Mouse (Mus musculus) forebrain, postnatal 0 days (tissue): ENCODE data around the gene Mipep. TPM values are rescaled to one million over a fixed set of nuclear protein-coding genes. Genes with fewer than 3 reads are reported as not detected.

Source experiments
- ATAC-seq: fragments of 200-750 bp; cut with Nextera tagmentation; 2 replicates; pipeline ENCODE4 v1.8.0; 2017; ENCODE audit warnings: mild to moderate bottlenecking, moderate library complexity
- DNase-seq: peaks from one replicate; pipeline ENCODE4 v3.0.0-alpha.2; 2015
- H3K27ac ChIP-seq: fragments of 300-500 bp; sonication (generic); 2 replicates; pipeline ENCODE4 v1.5.1; 2014; ENCODE audit warnings: low read depth, mild to moderate bottlenecking, antibody characterized with exemption, low read length, moderate library complexity, mixed read lengths
- H3K27me3 ChIP-seq: fragments of 300-500 bp; sonication (generic); 2 replicates; pipeline ENCODE4 v1.6.1; 2014; ENCODE audit warnings: mild to moderate bottlenecking, low read length, mixed read lengths; ENCODE audit not compliant: insufficient read depth
- H3K36me3 ChIP-seq: fragments of 300-500 bp; sonication (generic); 2 replicates; pipeline ENCODE4 v1.6.1; 2014; ENCODE audit warnings: mild to moderate bottlenecking, moderate library complexity; ENCODE audit not compliant: insufficient read depth
- H3K4me1 ChIP-seq: fragments of 300-500 bp; sonication (generic); 2 replicates; pipeline ENCODE4 v1.6.1; 2014; ENCODE audit warnings: antibody characterized with exemption; ENCODE audit not compliant: insufficient read depth
- H3K4me2 ChIP-seq: fragments of 300-500 bp; sonication (generic); 2 replicates; pipeline ENCODE4 v1.6.1; 2014; ENCODE audit warnings: low read depth, mild to moderate bottlenecking, moderate library complexity
- H3K4me3 ChIP-seq: fragments of 300-500 bp; sonication (generic); 2 replicates; pipeline ENCODE4 v1.5.1; 2014; ENCODE audit warnings: low read depth, low read length, mixed read lengths
- H3K9ac ChIP-seq: fragments of 300-500 bp; sonication (generic); 2 replicates; pipeline ENCODE4 v1.6.1; 2014; ENCODE audit warnings: mild to moderate bottlenecking
- H3K9me3 ChIP-seq: fragments of 300-500 bp; sonication (generic); 2 replicates; pipeline ENCODE4 v1.6.1; 2016; ENCODE audit warnings: low read length
- CTCF ChIP-seq: sonication (generic); IDR thresholded peaks from 2 replicates; pipeline ENCODE4 v1.5.1; 2016; ENCODE audit warnings: antibody characterized with exemption, control low read depth, low read depth
- WGBS: fragments of 180-500 bp; shearing (Covaris S2); extraction: QIAGEN DNeasy Blood & Tissue Kit; methylation state at CpG from one replicate; pipeline ENCODE4 v1.1.7; 2014; 5-methylcytosine and 5-hydroxymethylcytosine counted together
- polyA plus RNA-seq: library from polyadenylated mRNA; unstranded; fragments of >200 nt; fragmentation: Nextera tagmentation; extraction: Ambion mirVana; gene quantifications from 2 replicates; pipeline ENCODE4 v1.2.1, GENCODE M21; 2015
- total RNA-seq: library from RNA; depleted of rRNA; stranded (reverse); fragments of >200 nt; gene quantifications from 2 replicates; pipeline ENCODE4 v1.2.3, GENCODE M21; 2014

Gene Mipep
- total and polyA plus RNA-seq, 2 experiments from 2014 or later, result 19.4 to 27.4 TPM

DNA sequence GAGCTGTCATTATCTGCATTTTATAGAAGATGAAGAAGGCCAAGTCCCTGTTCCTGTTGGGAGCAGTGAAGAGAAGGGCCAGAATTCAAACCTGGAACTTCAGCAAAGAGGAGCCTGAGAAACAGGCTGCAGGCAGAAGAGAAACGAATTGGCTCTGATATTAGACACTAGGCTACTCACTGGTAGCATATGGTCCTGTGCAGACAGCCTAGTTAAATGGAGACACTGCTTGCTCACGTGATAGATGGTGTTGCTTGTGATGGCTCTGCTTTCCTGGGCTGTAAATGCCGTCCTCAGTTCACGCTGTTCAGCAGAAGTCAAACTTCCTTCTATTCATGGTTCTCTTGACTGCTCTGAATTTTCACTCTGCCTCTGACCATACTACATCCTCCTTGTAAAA, 98.3 kb downstream of the Mipep start:
- ATAC-seq, result no peak
- no peaks in the 10 kb centered on the region for H3K9me3 ChIP-seq
- no peaks in the 10 kb centered on the region for H3K4me1 ChIP-seq
- 84% methylated on average over 4 of the region's 4 CpGs for WGBS
- TF ChIP-seq CTCF, result no peak
- H3K27ac ChIP-seq, result no peak overlapping the region
- no peak overlapping the region for H3K9ac ChIP-seq
- no peaks in the 10 kb centered on the region for H3K36me3 ChIP-seq
- H3K4me2 ChIP-seq, result no peak overlapping the region
- no peak for DNase-seq
- H3K27me3 ChIP-seq, result no peaks in the 10 kb centered on the region
- H3K4me3 ChIP-seq, result no peak overlapping the region

DNA sequence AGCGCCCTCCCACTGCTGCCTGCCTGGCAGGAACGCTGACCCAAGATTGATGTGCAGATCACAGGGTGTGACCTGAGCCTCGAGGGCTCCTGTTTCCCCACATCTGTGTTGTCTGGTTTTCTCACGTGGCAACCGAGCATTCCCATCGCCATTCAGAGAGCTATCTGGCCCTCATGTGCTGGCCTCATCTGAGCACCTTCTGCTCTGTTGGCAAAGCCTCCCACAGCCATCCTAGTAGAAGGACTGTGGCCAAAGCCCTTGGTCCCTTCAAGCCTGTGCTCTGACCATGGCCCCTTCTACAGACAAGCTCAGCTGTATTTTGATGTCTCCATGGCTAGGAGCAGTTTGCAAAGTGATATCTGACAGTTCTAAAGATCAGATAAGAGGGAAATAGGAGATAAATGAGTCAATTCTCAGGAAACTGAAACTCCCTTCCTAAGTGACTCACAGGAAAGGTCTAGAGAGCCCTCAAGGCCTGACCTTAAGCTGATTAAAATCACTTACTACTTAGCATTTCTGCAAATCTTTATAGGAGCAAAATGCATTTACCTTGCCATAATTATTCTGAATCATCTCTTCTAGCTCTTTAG, 101.1 kb downstream of the Mipep start:
- ATAC-seq (no peak), DNase-seq (no peak)
- Histone ChIP-seq H3K4me3 (no peak overlapping the region), H3K27me3 (no peaks in the 10 kb centered on the region), H3K36me3 (no peaks in the 10 kb centered on the region), H3K9ac (no peak overlapping the region), H3K4me1 (no peaks in the 10 kb centered on the region), H3K4me2 (no peak overlapping the region), H3K9me3 (no peaks in the 10 kb centered on the region), H3K27ac (no peak overlapping the region)
- WGBS, result 74% methylated on average over 6 of the region's 6 CpGs
- TF ChIP-seq CTCF, result no peak

DNA sequence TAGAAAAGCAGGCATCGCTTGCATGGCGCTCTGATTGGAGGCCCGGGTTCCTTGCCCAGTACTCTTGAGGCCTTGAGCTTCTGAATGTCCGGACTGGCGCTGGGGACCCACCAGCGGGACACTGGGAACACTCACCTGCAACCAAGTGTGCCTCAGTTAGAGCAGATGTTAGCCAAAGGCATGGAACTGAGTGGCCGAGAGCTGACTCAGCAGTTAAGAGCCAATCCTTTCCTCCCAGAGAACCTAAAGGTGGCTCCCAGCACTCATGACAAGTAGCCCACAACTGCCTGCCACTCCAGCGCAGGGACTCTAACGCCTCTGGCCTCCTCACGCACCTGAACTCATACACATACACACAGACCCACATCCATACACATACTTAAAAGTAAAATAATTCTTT, 109.5 kb downstream of the Mipep start:
- 91% methylated on average over 10 of the region's 10 CpGs for WGBS

DNA sequence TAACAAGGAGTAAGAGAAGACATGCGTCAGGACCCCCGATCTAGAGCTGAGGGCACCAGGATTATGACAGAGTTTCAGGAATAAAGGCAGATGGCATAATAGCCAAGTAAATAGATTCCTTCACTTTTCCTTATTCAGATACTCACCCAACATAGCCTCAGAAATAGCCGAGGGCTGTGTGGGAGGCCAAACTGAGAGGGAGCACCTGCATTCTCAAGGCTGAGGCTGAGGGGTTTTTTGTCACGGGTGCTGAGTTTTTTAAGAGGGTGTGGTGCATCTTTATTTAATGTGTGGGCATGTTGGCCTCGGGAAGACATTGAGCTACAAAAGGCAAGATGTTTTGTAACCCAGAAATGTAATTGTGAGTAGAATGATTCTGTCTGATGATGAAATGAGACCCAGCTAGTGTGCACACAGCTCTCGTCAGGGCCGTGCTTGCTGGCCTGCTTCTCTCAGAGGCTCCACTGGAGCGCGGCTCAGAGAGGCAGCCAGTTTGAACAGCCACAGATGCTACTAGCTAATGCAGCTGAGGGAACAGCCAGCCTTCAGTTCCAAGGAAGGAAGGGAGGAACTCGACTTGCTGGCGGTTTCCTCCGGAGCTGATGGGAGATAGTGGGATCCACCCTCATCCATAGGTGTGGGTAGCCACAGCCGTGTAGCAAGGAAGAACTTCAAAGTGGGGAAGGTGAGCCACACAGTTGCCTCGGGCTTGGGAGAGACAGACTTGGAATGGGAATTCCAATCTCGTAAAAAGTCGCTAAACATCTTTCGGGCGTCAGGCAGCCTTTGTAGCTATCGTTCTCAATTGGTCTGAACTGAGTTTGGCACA, 111.0 kb downstream of the Mipep start:
- 72% methylated on average over 19 of the region's 19 CpGs for WGBS

More for the DNA sequence above, 109.5 kb downstream of the Mipep start:
- Histone ChIP-seq H3K27me3 (no peaks in the 10 kb centered on the region), H3K27ac (no peak overlapping the region), H3K4me3 (no peak overlapping the region), H3K9me3 (no peaks in the 10 kb centered on the region), H3K36me3 (no peaks in the 10 kb centered on the region), H3K4me1 (no peaks in the 10 kb centered on the region), H3K4me2 (no peak overlapping the region), H3K9ac (no peak overlapping the region)
- ATAC-seq (no peak), DNase-seq (no peak)
- no peak for TF ChIP-seq CTCF

DNA sequence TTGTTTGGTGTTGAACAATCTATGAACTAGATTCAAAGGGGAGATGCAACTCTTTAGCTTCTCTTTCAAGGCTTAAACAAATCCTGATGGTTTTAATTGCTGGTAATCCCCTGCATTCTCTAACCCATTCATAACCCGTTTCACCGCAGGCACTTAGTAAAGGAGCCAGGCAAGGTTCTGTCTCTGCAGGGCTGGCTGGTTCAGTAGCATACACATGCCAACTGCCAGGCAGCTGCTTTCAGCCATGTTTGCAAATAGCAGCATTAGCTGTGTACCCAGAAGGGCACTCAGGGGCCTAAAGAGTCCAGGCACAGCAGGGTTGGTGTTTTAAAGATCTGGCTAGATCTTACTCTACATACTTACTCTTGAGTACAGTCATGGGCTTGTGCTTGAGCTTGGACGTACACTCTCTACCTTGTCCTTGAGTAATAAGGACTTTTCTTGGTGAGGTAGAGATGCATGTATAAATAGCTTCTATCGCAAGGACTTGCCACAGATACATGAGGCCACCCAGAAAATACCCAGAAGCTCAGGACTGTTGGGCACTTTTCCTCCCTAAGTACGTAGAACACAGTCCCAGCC, 113.8 kb downstream of the Mipep start:
- H3K4me2 ChIP-seq, result no peak overlapping the region
- H3K27ac ChIP-seq, result no peak overlapping the region
- no peaks in the 10 kb centered on the region for H3K4me1 ChIP-seq
- no peak overlapping the region for H3K4me3 ChIP-seq
- H3K9me3 ChIP-seq, result no peaks in the 10 kb centered on the region
- DNase-seq (no peak), ATAC-seq (no peak)
- H3K27me3 ChIP-seq, result no peaks in the 10 kb centered on the region
- WGBS, result 51% methylated on average over 5 of the region's 5 CpGs
- no peaks in the 10 kb centered on the region for H3K36me3 ChIP-seq
- no peak for TF ChIP-seq CTCF
- no peak overlapping the region for H3K9ac ChIP-seq

More for the DNA sequence above, 111.0 kb downstream of the Mipep start:
- H3K9ac ChIP-seq, result no peak overlapping the region
- peak; percentile 13 for DNase-seq
- no peaks in the 10 kb centered on the region for H3K36me3 ChIP-seq
- no peak overlapping the region for H3K27ac ChIP-seq
- no peak overlapping the region for H3K4me3 ChIP-seq
- H3K4me2 ChIP-seq, result no peak overlapping the region
- no peaks in the 10 kb centered on the region for H3K9me3 ChIP-seq
- H3K4me1 ChIP-seq, result no peaks in the 10 kb centered on the region
- no peaks in the 10 kb centered on the region for H3K27me3 ChIP-seq
- ATAC-seq, result peak; percentile 34; the same call in 1 of the 2 replicates
- no peak for TF ChIP-seq CTCF

DNA sequence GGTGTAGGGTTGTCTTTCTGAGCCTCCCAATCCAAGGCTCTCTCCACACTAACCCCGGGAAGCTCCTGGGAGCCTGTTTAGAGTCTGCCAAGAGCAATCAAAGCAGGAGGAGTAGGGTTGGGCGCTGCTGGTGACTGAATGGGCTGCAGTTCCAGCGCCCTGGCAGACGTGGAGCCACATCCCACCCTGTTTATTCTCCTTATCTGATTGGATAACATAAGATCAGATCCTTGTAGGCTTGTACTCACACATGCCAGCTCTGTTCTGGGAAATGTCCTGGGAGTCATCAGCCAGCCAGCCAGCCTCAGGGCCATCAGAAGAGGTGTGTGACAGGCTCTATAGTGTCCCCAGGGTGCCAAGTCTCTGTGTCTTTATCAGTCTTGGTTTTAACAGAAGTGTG, 120.1 kb downstream of the Mipep start:
- peaks cover 9% of the 10 kb centered on the region for H3K36me3 ChIP-seq
- H3K4me1 ChIP-seq, result no peaks in the 10 kb centered on the region
- no peak overlapping the region for H3K4me3 ChIP-seq
- H3K27ac ChIP-seq, result no peak overlapping the region
- WGBS, result 62% methylated on average over 4 of the region's 4 CpGs
- no peaks in the 10 kb centered on the region for H3K9me3 ChIP-seq
- H3K27me3 ChIP-seq, result no peaks in the 10 kb centered on the region
- DNase-seq, result no peak
- no peak for TF ChIP-seq CTCF
- no peak overlapping the region for H3K4me2 ChIP-seq
- H3K9ac ChIP-seq, result no peak overlapping the region
- ATAC-seq, result peak; percentile 32; the same call in 1 of the 2 replicates
